Mouse (Mus musculus) heart, adult 2 months (tissue): ENCODE measurements at regions not wholly inside any gene's neighbourhood (a gene's known extent, or its start where the extent isn't known, plus 50 kb on each side); places are given as distances from the start of the nearest gene placed in this dataset.
"Not testable (repeated sequence)": the region's sequence is repeated elsewhere in the genome, so short reads cannot be mapped to it uniquely, and the experiment has no call there.

ENCODE experiments used
- DNase-seq, 2 experiments: peaks; one replicate each; pipeline ENCODE4 v3.0.0; 2021
- H3K27ac ChIP-seq: fragments of 200-600 bp; 2 replicates; pipeline ENCODE4 v1.8.1; 2022
- H3K27me3 ChIP-seq: fragments of 200-500 bp; 2 replicates; pipeline ENCODE4 v1.6.1; 2012; ENCODE audit warnings: mild to moderate bottlenecking, low read length, inconsistent platforms, mixed read lengths; ENCODE audit not compliant: control insufficient read depth, insufficient read depth
- H3K36me3 ChIP-seq: fragments of 200-500 bp; 2 replicates; pipeline ENCODE4 v1.6.1; 2012; ENCODE audit warnings: low read length, inconsistent platforms; ENCODE audit not compliant: control insufficient read depth, insufficient read depth
- H3K4me1 ChIP-seq: fragments of 200-500 bp; 2 replicates; pipeline ENCODE4 v1.6.1; 2011; ENCODE audit warnings: low read length; ENCODE audit not compliant: control insufficient read depth, insufficient read depth
- H3K4me3 ChIP-seq: fragments of 200-600 bp; 2 replicates; pipeline ENCODE4 v1.8.1; 2022
- H3K79me2 ChIP-seq: fragments of 200-500 bp; replicated peaks from 2 replicates; pipeline ENCODE4 v1.6.1; 2012; ENCODE audit warnings: mild to moderate bottlenecking, inconsistent platforms, low read length, moderate library complexity, mixed read lengths; ENCODE audit not compliant: control insufficient read depth, insufficient read depth
- H3K9ac ChIP-seq: fragments of 200-500 bp; 2 replicates; pipeline ENCODE4 v1.6.1; 2012; ENCODE audit warnings: low read depth, mild to moderate bottlenecking, control low read depth, inconsistent platforms, low read length, mixed read lengths
- CTCF ChIP-seq: fragments of 200-600 bp; IDR thresholded peaks from 2 replicates; pipeline ENCODE4 v1.8.1; 2022; ENCODE audit warnings: antibody characterized with exemption, mild to moderate bottlenecking, moderate library complexity
- EP300 ChIP-seq: fragments of 200-500 bp; IDR thresholded peaks from 2 replicates; pipeline ENCODE4 v1.6.1; 2011; ENCODE audit warnings: low read depth, low read length, control low read depth; ENCODE audit not compliant: insufficient read depth
- POLR2A ChIP-seq: fragments of 200-500 bp; IDR thresholded peaks from 2 replicates; pipeline ENCODE4 v1.6.1; 2011; ENCODE audit warnings: mild to moderate bottlenecking, low read depth, low read length, control low read depth; ENCODE audit not compliant: insufficient read depth
- WGBS: fragments of 180-500 bp; shearing (Covaris S2); methylation state at CpG from one replicate; pipeline ENCODE4 v1.1.7; 2018; 5-methylcytosine and 5-hydroxymethylcytosine counted together
- intact Hi-C: fragments of 180-260 bp; cut with DNase I; formaldehyde crosslinking; loops from one replicate; pipeline ENCODE4 v1.15.1; 2025

DNA sequence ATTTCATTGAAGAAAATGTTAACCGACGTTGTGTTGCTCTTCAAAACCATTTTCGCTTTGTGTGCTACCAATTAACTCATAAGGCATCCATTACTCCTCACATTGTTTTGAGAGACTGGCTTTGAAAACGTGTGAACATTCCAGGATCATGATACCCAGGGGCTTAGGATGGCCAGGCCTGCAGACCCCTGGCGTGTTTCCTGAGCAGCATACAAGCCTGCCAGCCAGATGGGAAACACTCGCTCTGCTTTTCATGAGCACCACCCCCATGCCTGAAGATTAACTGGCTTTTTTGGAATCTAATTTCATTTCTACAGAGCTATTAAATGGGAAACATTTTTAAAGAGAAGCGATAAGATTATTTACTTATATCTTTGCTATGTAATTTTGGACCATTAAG is 99.1 kb upstream of the Tns3 start:
- DNase-seq: no peak
- H3K4me1 ChIP-seq: no peaks in the 10 kb centered on the region; the same call in 1 of the 2 replicates
- TF ChIP-seq CTCF: no peak
- TF ChIP-seq EP300: no peak
- no peak for TF ChIP-seq POLR2A
- H3K9ac ChIP-seq: no peak overlapping the region
- H3K36me3 ChIP-seq: no peaks in the 10 kb centered on the region
- intact Hi-C loops: no loop called here
- WGBS: 62% methylated on average over 7 of the region's 7 CpGs
- no peak overlapping the region for H3K4me3 ChIP-seq
- no peak overlapping the region for H3K27ac ChIP-seq
- H3K79me2 ChIP-seq: no peaks in the 10 kb centered on the region
- H3K27me3 ChIP-seq: no peaks in the 10 kb centered on the region

DNA sequence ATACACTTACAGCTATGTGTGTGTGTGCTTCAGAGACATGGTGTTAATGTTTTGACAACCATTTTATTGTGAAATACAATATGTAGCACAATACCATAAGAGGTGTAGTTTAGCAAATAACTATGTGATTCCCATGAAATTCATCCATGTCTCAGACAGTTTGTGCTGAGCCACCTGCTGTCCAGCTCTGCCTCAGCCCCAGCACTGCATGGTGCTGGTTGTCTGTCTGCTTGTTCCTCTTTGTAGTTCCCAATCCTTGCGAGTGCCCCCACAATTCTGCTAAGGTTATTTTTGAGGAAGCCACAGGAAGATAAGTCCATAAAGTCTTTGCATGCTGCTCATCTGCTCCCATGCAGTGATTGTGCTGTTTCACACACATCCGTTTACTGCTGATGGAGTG is 97.8 kb upstream of the Tns3 start:
- Histone ChIP-seq H3K36me3 (no peaks in the 10 kb centered on the region), H3K4me1 (no peaks in the 10 kb centered on the region; the same call in 1 of the 2 replicates), H3K27ac (no peak overlapping the region), H3K27me3 (no peaks in the 10 kb centered on the region), H3K4me3 (no peak overlapping the region), H3K79me2 (no peaks in the 10 kb centered on the region), H3K9ac (no peak overlapping the region)
- intact Hi-C loops: no loop called here
- no peak for DNase-seq
- WGBS: 72% methylated on average over 2 of the region's 2 CpGs
- TF ChIP-seq POLR2A (no peak), CTCF (no peak), EP300 (no peak)

DNA sequence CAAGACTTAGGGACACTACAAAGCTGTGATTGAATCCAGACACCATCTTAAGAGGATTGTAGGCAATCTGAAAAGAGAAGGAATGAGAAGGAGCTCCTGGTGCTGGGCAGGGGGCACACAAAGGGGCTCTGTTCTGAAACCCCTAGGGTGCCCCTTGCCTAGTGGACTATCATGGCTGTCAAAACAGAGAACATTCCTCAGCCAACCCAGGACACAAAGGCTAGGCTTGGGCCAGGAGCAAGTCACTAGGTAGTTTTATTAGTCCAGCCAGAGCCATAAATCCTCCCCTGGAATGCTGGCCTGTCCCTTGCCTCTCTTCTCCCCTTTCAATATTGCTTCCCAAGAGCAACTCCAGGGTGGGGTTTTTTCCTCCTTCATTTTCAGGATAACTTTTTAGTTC is 97.3 kb upstream of the Tns3 start:
- no peak for DNase-seq
- TF ChIP-seq EP300 (no peak), POLR2A (no peak), CTCF (no peak)
- no peaks in the 10 kb centered on the region for H3K27me3 ChIP-seq
- intact Hi-C loops: no loop called here
- no peak overlapping the region for H3K4me3 ChIP-seq
- no peaks in the 10 kb centered on the region; the same call in 1 of the 2 replicates for H3K4me1 ChIP-seq
- H3K36me3 ChIP-seq: no peaks in the 10 kb centered on the region
- no peaks in the 10 kb centered on the region for H3K79me2 ChIP-seq
- H3K9ac ChIP-seq: no peak overlapping the region
- no peak overlapping the region for H3K27ac ChIP-seq

DNA sequence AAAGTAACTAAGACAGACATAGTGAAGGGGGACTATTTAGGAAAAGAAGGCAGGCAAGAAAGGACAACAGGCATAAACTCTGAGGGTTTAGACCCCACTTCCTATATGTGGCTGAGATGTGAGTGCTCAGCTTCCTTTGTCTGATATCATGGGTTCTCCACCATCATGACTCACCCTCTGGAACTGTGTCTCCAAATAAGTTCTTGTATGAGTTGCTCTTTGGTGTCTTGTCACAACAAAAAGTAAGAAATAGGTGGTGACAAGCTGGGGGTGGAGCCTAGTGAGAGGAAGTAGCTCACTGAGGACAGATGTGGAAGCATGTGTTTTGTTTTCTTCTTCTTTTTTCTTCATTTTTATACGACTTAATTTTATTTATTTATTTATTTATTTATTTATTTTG is 95.5 kb upstream of the Tns3 start:
- H3K27me3 ChIP-seq: no peaks in the 10 kb centered on the region
- no peak for DNase-seq
- 71% methylated on average over 1 of the region's 1 CpGs for WGBS
- no peaks in the 10 kb centered on the region; the same call in 1 of the 2 replicates for H3K4me1 ChIP-seq
- no peak overlapping the region for H3K27ac ChIP-seq
- H3K4me3 ChIP-seq: no peak overlapping the region
- H3K9ac ChIP-seq: no peak overlapping the region
- TF ChIP-seq POLR2A: no peak
- TF ChIP-seq EP300: no peak
- TF ChIP-seq CTCF: no peak
- H3K79me2 ChIP-seq: no peaks in the 10 kb centered on the region
- no peaks in the 10 kb centered on the region for H3K36me3 ChIP-seq
- intact Hi-C loops: no loop called here

DNA sequence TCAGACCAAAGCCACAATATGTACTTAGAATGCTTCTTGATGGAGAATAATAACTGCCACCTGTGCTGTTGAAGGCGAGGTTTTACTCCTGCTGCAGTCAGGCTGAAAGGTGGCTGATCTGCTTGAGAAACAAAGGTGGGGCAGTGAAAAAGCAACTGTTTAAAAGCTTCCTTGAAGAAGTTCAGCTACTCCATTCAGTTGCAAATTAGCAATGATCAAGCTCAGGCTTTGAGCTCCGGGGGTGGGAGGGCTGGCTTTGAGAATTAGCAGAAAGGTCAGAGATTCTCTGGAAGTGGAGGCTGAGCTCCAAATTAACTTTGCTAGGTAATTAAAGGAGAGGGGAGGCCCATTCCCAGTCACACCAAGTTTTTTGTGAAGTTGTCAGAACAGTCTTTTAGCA is 90.2 kb upstream of the Tns3 start:
- H3K4me3 ChIP-seq, H3K27ac ChIP-seq, H3K4me1 ChIP-seq, DNase-seq, H3K9ac ChIP-seq, H3K36me3 ChIP-seq, intact Hi-C loops, H3K27me3 ChIP-seq, H3K79me2 ChIP-seq: not testable (repeated sequence)
- 65% methylated on average over 2 of the region's 2 CpGs for WGBS

DNA sequence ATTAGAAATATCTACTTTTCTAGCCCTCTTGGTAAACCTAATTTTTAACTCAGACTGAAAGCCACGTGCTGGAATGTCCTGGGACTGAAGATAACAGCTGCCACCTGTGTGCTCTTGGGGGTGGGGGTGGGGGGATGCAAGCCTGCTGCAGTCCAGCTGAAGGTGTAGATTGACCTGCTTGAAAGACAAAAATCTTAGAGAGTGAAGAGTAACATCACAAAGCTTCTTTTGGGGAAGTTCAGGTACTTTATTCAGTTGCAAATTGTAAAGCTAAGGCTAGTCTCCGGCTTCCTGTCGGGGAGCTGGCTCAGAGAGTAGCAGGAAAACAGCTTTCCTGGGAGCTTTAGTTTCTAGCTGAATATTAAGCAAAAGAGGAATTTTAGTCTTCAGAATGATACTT is 71.4 kb upstream of the Tns3 start:
- H3K9ac ChIP-seq, DNase-seq, H3K36me3 ChIP-seq, H3K4me1 ChIP-seq, H3K4me3 ChIP-seq, H3K79me2 ChIP-seq, H3K27me3 ChIP-seq, intact Hi-C loops, H3K27ac ChIP-seq: not testable (repeated sequence)
- 70% methylated on average over 3 of the region's 3 CpGs for WGBS

DNA sequence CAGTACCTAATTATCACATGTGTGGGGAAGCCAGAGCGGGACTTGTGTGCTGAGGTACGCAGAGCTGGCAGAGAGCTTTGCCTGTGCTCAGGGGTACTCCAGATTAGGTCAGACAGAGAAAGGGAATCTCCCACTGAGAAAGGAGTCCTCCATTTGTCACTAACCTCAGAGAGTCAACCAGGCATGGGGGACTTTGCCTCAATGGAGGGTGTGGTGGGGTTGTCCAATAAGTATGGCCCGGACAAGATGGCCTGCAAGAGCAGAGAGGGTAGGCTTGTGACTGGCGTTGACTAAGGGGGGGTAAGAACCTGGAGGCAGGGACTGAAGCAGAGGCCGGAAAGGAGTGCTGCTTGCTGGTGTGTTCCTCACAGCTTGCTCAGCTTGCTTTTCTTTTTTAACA is 62.7 kb upstream of the Tns3 start:
- Histone ChIP-seq H3K4me1 (no peaks in the 10 kb centered on the region), H3K27ac (no peak overlapping the region), H3K36me3 (no peaks in the 10 kb centered on the region), H3K79me2 (no peaks in the 10 kb centered on the region), H3K27me3 (no peaks in the 10 kb centered on the region), H3K4me3 (no peak overlapping the region), H3K9ac (no peak overlapping the region)
- intact Hi-C loops: loop anchor here (5.0 kb wide), 1 partner anchor 360 kb away; no protein-coding TSS in a partner anchor
- TF ChIP-seq EP300: no peak
- no peak for TF ChIP-seq POLR2A
- no peak for TF ChIP-seq CTCF
- 89% methylated on average over 5 of the region's 5 CpGs for WGBS
- no peak for DNase-seq
